Mouse (Mus musculus) hindbrain, embryonic 15.5 days (tissue): Measurements from ENCODE around the gene Hpgds. TPM values are rescaled to one million over a fixed set of nuclear protein-coding genes. Genes with fewer than 3 reads are reported as not detected.

ENCODE experiments used
- ATAC-seq: fragments of 200-750 bp; cut with Nextera tagmentation; 2 replicates; pipeline ENCODE4 v1.8.0; 2017; ENCODE audit warnings: low read depth, moderate number of reproducible peaks, moderate TSS enrichment; ENCODE audit not compliant: low FRiP score
- H3K27ac ChIP-seq: fragments of 300-500 bp; sonication (generic); replicated peaks from 2 replicates; pipeline ENCODE4 v1.5.1; 2015; ENCODE audit warnings: mild to moderate bottlenecking, inconsistent platforms
- H3K27me3 ChIP-seq: fragments of 300-500 bp; sonication (generic); 2 replicates; pipeline ENCODE4 v1.6.1; 2015; ENCODE audit warnings: control low read depth, inconsistent platforms
- H3K36me3 ChIP-seq: fragments of 300-500 bp; sonication (generic); 2 replicates; pipeline ENCODE4 v1.6.1; 2015; ENCODE audit warnings: control low read depth, inconsistent platforms
- H3K4me1 ChIP-seq: fragments of 300-500 bp; sonication (generic); replicated peaks from 2 replicates; pipeline ENCODE4 v1.6.1; 2015; ENCODE audit warnings: control low read depth, inconsistent platforms
- H3K4me2 ChIP-seq: fragments of 300-500 bp; sonication (generic); 2 replicates; pipeline ENCODE4 v1.6.1; 2015; ENCODE audit warnings: moderate library complexity, mild to moderate bottlenecking, inconsistent platforms
- H3K4me3 ChIP-seq: fragments of 300-500 bp; sonication (generic); 2 replicates; pipeline ENCODE4 v1.5.1; 2015; ENCODE audit warnings: mild to moderate bottlenecking, inconsistent platforms
- H3K9ac ChIP-seq: fragments of 300-500 bp; sonication (generic); 2 replicates; pipeline ENCODE4 v1.6.1; 2015; ENCODE audit warnings: inconsistent platforms
- H3K9me3 ChIP-seq: fragments of 300-500 bp; sonication (generic); 2 replicates; pipeline ENCODE4 v1.6.1; 2016; ENCODE audit warnings: control low read depth, inconsistent platforms
- WGBS: fragments of 180-500 bp; shearing (Covaris S2); methylation state at CpG from one replicate; pipeline ENCODE4 v1.1.7; 2015; 5-methylcytosine and 5-hydroxymethylcytosine counted together
- polyA plus RNA-seq: library from polyadenylated mRNA; unstranded; fragments of >200 nt; fragmentation: Nextera tagmentation; extraction: Ambion mirVana; gene quantifications from 2 replicates; pipeline ENCODE4 v1.2.1, GENCODE M21; 2015

Gene Hpgds
- 5.5 and 6.4 TPM in 2 replicates for polyA plus RNA-seq

- Histone ChIP-seq H3K4me1 (peaks cover 4% of the 10 kb centered on the region; the same call in 1 of the 2 replicates), H3K36me3 (no peaks in the 10 kb centered on the region), H3K9ac (no peak within 1 kb of the TSS), H3K4me3 (no peak within 1 kb of the TSS), H3K4me2 (peak within 1 kb of the TSS; percentile 44), H3K9me3 (no peaks in the 10 kb centered on the region), H3K27me3 (no peaks in the 10 kb centered on the region), H3K27ac (no peak within 1 kb of the TSS)
- WGBS, result 15% methylated on average over 16 of the region's 16 CpGs
- ATAC-seq, result no peak
Measured at GRCm38 (mm10) chr6:65144621-65145205, at the start of gene Hpgds. TSS of gene Hpgds (minus strand) at chr6:65144908.

GRCm38 (mm10) chr6:65164977-65165376, 20.3 kb upstream of the Hpgds start:
- no peak overlapping the region for H3K4me3 ChIP-seq
- ATAC-seq, result no peak

GRCm38 (mm10) chr6:65164137-65164536, 19.4 kb upstream of the Hpgds start:
- no peak overlapping the region for H3K27ac ChIP-seq
- no peaks in the 10 kb centered on the region for H3K9me3 ChIP-seq

More at GRCm38 (mm10) chr6:65164977-65165376, 20.3 kb upstream of the Hpgds start:
- Histone ChIP-seq H3K27me3 (no peaks in the 10 kb centered on the region), H3K27ac (no peak overlapping the region), H3K36me3 (no peaks in the 10 kb centered on the region), H3K4me1 (no peaks in the 10 kb centered on the region), H3K9ac (no peak overlapping the region), H3K4me2 (no peak overlapping the region), H3K9me3 (no peaks in the 10 kb centered on the region)
- WGBS, result 73% methylated on average over 5 of the region's 5 CpGs

GRCm38 (mm10) chr6:65159381-65159942, 14.8 kb upstream of the Hpgds start:
- no peaks in the 10 kb centered on the region for H3K9me3 ChIP-seq
- no peaks in the 10 kb centered on the region for H3K4me1 ChIP-seq
- H3K4me3 ChIP-seq, result no peak overlapping the region
- ATAC-seq, result no peak
- no peaks in the 10 kb centered on the region for H3K27me3 ChIP-seq
- H3K36me3 ChIP-seq, result no peaks in the 10 kb centered on the region
- 37% methylated on average over 4 of the region's 4 CpGs for WGBS
- H3K9ac ChIP-seq, result no peak overlapping the region
- H3K4me2 ChIP-seq, result no peak overlapping the region
- no peak overlapping the region for H3K27ac ChIP-seq

More at GRCm38 (mm10) chr6:65164137-65164536, 19.4 kb upstream of the Hpgds start:
- H3K36me3 ChIP-seq, result no peaks in the 10 kb centered on the region
- H3K4me1 ChIP-seq, result no peaks in the 10 kb centered on the region
- no peak for ATAC-seq
- no peak overlapping the region for H3K9ac ChIP-seq
- WGBS, result 85% methylated on average over 6 of the region's 6 CpGs
- H3K4me2 ChIP-seq, result no peak overlapping the region
- no peaks in the 10 kb centered on the region for H3K27me3 ChIP-seq
- H3K4me3 ChIP-seq, result no peak overlapping the region

- no peaks in the 10 kb centered on the region for H3K9me3 ChIP-seq
- no peak for ATAC-seq
- no peaks in the 10 kb centered on the region for H3K27me3 ChIP-seq
- no peak overlapping the region for H3K4me3 ChIP-seq
- no peak overlapping the region for H3K9ac ChIP-seq
- H3K4me1 ChIP-seq, result no peaks in the 10 kb centered on the region
- no peak overlapping the region for H3K27ac ChIP-seq
- 96% methylated on average over 4 of the region's 4 CpGs for WGBS
- H3K36me3 ChIP-seq, result no peaks in the 10 kb centered on the region
- H3K4me2 ChIP-seq, result no peak overlapping the region
Measured at GRCm38 (mm10) chr6:65157042-65157441, 12.3 kb upstream of the Hpgds start.

- WGBS, result 70% methylated on average over 3 of the region's 3 CpGs
- no peak overlapping the region for H3K9ac ChIP-seq
- H3K4me3 ChIP-seq, result no peak overlapping the region
- ATAC-seq, result no peak
- H3K27me3 ChIP-seq, result no peaks in the 10 kb centered on the region
- no peak overlapping the region for H3K27ac ChIP-seq
- H3K4me2 ChIP-seq, result no peak overlapping the region
- H3K9me3 ChIP-seq, result no peaks in the 10 kb centered on the region
- H3K4me1 ChIP-seq, result no peaks in the 10 kb centered on the region
- no peaks in the 10 kb centered on the region for H3K36me3 ChIP-seq
Measured at GRCm38 (mm10) chr6:65153570-65153969, 8.9 kb upstream of the Hpgds start.

GRCm38 (mm10) chr6:65150703-65151102, 6.0 kb upstream of the Hpgds start:
- Histone ChIP-seq H3K4me1 (no peaks in the 10 kb centered on the region), H3K27ac (no peak overlapping the region), H3K9ac (no peak overlapping the region), H3K27me3 (no peaks in the 10 kb centered on the region), H3K36me3 (no peaks in the 10 kb centered on the region), H3K4me2 (peak overlapping the region; percentile 54), H3K4me3 (peak overlapping the region; percentile 28), H3K9me3 (no peaks in the 10 kb centered on the region)
- ATAC-seq, result no peak
- WGBS, result 12% methylated on average over 22 of the region's 22 CpGs

- no peak overlapping the region for H3K4me3 ChIP-seq
- no peaks in the 10 kb centered on the region for H3K36me3 ChIP-seq
- WGBS, result 95% methylated on average over 4 of the region's 4 CpGs
- no peaks in the 10 kb centered on the region for H3K9me3 ChIP-seq
- H3K27me3 ChIP-seq, result no peaks in the 10 kb centered on the region
- H3K27ac ChIP-seq, result no peak overlapping the region
- no peak for ATAC-seq
- H3K4me1 ChIP-seq, result peaks cover 4% of the 10 kb centered on the region; the same call in 1 of the 2 replicates
- no peak overlapping the region for H3K9ac ChIP-seq
- no peak overlapping the region for H3K4me2 ChIP-seq
Measured at GRCm38 (mm10) chr6:65146363-65146762, 1.7 kb upstream of the Hpgds start.

GRCm38 (mm10) chr6:65142316-65142715, 2.4 kb downstream of the Hpgds start:
- WGBS, result 89% methylated on average over 1 of the region's 1 CpGs
- peaks cover 9% of the 10 kb centered on the region; the same call in 1 of the 2 replicates for H3K4me1 ChIP-seq
- ATAC-seq, result no peak

GRCm38 (mm10) chr6:65140750-65141243, 3.9 kb downstream of the Hpgds start:
- H3K36me3 ChIP-seq, result no peaks in the 10 kb centered on the region
- H3K4me1 ChIP-seq, result peaks cover 9% of the 10 kb centered on the region; the same call in 1 of the 2 replicates
- WGBS, result 53% methylated on average over 6 of the region's 6 CpGs
- H3K9me3 ChIP-seq, result no peaks in the 10 kb centered on the region
- ATAC-seq, result no peak
- H3K4me2 ChIP-seq, result no peak overlapping the region
- no peak overlapping the region for H3K9ac ChIP-seq
- H3K27ac ChIP-seq, result no peak overlapping the region
- H3K4me3 ChIP-seq, result no peak overlapping the region
- H3K27me3 ChIP-seq, result no peaks in the 10 kb centered on the region

More at GRCm38 (mm10) chr6:65142316-65142715, 2.4 kb downstream of the Hpgds start:
- no peak overlapping the region for H3K4me3 ChIP-seq
- H3K27me3 ChIP-seq, result no peaks in the 10 kb centered on the region
- no peaks in the 10 kb centered on the region for H3K36me3 ChIP-seq
- H3K4me2 ChIP-seq, result no peak overlapping the region
- H3K9me3 ChIP-seq, result no peaks in the 10 kb centered on the region
- no peak overlapping the region for H3K9ac ChIP-seq
- H3K27ac ChIP-seq, result no peak overlapping the region

GRCm38 (mm10) chr6:65140082-65140749, 4.5 kb downstream of the Hpgds start:
- no peak overlapping the region for H3K4me2 ChIP-seq
- no peak overlapping the region for H3K4me3 ChIP-seq

GRCm38 (mm10) chr6:65138243-65138642, 6.5 kb downstream of the Hpgds start:
- H3K9ac ChIP-seq, result no peak overlapping the region
- H3K9me3 ChIP-seq, result no peaks in the 10 kb centered on the region
- ATAC-seq, result no peak
- H3K4me3 ChIP-seq, result no peak overlapping the region
- H3K27me3 ChIP-seq, result no peaks in the 10 kb centered on the region
- no peak overlapping the region for H3K27ac ChIP-seq
- 78% methylated on average over 1 of the region's 1 CpGs for WGBS
- H3K36me3 ChIP-seq, result no peaks in the 10 kb centered on the region
- no peak overlapping the region for H3K4me2 ChIP-seq
- 0 out of 2 replicates have a peak, but pooled peaks cover 4% of the 10 kb centered on the region for H3K4me1 ChIP-seq

More at GRCm38 (mm10) chr6:65140082-65140749, 4.5 kb downstream of the Hpgds start:
- H3K27me3 ChIP-seq, result no peaks in the 10 kb centered on the region
- H3K4me1 ChIP-seq, result peaks cover 9% of the 10 kb centered on the region; the same call in 1 of the 2 replicates
- no peak overlapping the region for H3K27ac ChIP-seq
- H3K9me3 ChIP-seq, result no peaks in the 10 kb centered on the region
- WGBS, result 36% methylated on average over 5 of the region's 5 CpGs
- no peak overlapping the region for H3K9ac ChIP-seq
- H3K36me3 ChIP-seq, result no peaks in the 10 kb centered on the region
- ATAC-seq, result peak; percentile 45; the same call in 1 of the 2 replicates
